Mouse (Mus musculus) liver, postnatal 0 days (tissue): ENCODE results near the gene Dctn2.

Experiments used
- CTCF ChIP-seq: sonication (generic); IDR thresholded peaks from 2 replicates; pipeline ENCODE4 v1.5.1; 2016; ENCODE audit warnings: antibody characterized with exemption, low read depth
- EP300 ChIP-seq: IDR thresholded peaks from 2 replicates; pipeline ENCODE4 v1.6.1; 2016; ENCODE audit warnings: antibody characterized with exemption, low read depth, mild to moderate bottlenecking

DNA sequence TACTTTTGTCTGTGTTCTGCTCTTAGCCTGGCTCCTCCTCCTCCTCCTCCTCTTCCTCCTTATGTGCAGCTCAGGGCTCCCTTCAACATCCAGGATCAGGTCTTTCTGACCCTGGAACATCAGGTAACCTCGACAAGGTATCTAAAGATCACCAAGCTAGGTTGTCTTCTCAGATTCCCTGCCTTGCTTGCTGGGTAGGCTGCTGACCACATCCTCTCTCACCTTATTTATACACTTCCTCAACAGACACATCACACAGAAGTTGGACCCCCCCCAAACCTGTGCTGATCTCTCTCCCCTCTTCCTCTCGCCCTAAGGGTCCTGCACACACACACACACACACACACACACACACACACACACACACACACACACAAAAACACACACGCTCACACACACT is 55.5 kb downstream of the Dctn2 start, which contains the start of gene Arhgap9:
- no peak for TF ChIP-seq CTCF
- TF ChIP-seq EP300 = no peak
